Mouse (Mus musculus) B cell, adult 67 days (primary cell): ENCODE data around the gene BC028528. TPM values are rescaled to one million over a fixed set of nuclear protein-coding genes. Genes with fewer than 3 reads are reported as not detected.

Experiments
- total RNA-seq, 2 experiments: library from RNA; stranded (reverse); gene quantifications; 4 replicates each; pipeline ENCODE4 v1.2.4; 2023

Gene BC028528
- 10 to 100 TPM; 65.9 to 70.6 TPM for total RNA-seq

DNA sequence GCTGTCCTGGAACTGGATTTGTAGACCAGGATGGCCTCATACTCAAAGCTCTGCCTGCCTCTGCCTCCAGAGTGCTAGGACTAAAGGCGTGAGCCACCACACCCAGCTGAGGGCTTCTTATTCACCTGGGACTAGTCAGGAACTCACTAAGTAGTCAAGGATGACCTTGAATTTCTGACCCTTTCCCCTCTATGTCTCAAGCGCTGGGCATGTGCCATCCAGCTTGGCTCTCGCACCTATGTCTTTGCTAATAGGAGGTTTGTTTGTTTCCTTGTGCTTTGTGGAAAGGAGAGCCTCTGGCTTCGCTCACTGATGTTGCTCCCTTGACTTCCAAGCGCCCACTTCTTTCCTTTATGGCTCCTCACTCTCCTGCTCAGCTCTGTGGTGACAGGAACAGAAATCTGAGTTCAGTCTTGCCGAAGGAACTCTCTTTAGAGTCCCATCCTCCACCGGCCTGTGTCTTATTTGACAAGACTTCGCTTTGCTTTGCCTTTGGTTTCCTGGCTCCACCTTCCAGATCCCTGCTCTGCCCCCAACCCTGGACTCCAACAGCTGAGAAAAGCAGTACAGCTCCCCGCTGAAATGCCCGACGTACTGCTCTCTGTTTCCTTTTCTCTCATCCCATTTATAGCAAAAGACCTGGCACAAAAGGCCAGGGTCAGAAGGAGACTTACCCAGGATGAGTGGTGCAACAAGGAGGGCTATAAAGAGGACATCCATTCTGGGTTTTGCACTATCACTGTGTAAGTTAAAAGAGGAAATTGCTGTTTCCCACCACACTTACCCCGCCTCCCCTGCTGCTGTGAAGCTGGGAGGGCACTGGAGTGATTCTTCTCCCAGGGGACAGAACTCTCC lies at the start of gene BC028528:
TSS of gene BC028528 (minus strand) at position 795 of the 855 bp plus-strand sequence.

DNA sequence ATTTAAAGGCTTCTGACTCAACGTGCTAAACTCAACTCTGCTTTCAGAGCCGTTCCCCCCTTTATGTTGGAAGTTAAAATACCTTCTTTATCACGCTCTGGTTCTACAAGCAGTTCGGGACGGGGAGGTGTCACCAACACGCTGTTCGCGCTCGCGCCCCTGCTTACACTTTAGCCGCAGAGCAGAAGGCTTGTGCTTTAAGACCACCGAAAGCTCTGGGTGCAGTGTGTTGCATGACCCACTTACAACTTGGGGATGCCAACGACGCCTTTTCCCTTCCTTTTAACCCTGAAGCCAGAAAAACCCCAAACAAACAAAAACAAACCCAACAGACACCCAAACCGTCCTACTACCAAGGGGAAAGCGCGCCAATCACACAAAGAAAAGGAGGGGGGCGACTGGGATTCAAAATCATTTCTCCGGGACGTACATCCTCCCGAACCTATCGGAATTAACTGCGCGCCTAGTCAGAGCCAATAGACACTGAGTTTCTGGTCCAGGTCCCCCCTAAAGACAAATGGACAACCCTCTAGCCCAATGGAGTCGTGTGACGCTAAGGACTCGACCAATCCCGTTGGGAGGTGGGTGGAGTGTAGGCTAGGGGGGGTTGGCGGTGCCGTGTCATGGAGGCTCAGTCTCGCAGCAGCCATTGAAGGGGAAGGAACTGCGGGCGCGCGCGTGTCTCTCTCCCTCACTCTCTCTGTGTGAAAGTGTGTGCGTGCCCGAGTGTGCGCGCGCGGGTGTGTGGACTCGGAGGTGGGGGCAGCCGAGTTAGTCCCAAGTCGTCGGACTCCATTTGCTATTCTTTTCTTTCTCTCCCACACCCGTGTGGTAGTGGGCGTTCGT lies 37.1 kb upstream of the BC028528 start, which contains the start of gene Anp32e:
TSS of gene Anp32e (plus strand) at position 589 of the 846 bp plus-strand sequence.

DNA sequence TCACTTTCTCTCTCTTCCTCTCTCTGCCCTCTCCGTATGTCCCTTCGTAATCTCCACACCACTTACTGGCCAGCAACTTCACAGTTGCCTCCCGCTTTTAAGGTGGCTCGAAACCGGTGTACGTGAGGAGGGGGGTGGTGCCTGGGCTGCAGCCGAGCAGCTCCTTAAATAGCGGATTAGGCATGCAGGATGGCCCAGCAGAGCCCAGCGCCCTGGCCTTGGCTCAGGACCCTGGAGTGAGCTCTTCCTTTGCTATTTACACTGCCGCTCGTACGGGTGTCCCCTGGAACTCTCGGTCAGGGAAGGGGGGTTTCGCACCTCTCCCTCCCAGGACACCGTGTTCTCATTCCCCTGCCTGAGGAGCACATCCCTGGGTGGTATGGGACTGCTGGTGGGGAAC lies 12.8 kb upstream of the BC028528 start, which contains the start of gene Car14:
TSS of gene Car14 (minus strand) at position 124 of the 400 bp plus-strand sequence.

DNA sequence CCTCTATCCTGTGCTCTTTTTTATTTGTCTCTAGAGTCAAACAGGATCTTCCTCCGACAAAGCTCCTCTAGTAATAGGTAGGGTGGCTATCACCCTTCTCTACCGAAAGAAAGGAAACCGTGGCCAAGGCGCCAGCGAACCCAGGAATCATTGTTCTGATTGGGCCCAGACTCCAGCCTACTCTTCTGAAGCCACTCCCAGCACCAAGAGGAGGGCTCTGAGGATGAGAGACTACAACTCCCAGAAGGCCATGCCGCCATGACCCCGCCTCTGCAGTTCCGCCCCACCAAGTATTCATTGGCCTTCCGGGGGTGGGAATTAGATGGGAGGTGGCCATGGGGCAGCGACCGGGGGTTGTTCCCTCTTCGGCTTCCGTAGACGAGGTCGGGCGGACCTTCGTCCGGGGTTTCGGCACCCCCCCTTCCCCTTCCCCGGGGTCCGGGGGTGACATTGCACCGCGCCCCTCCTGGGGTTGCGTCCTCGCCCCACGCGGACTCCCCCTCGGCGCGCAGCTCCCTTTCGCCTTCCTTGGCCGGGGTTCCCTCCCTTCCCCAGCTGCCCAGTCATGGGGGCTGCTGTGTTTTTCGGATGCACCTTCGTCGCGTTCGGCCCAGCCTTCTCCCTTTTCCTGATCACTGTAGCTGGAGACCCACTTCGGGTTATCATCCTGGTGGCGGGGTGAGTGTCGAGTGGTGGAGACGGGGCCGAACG lies 2.0 kb upstream of the BC028528 start, which contains the start of gene Aph1a:
TSS of gene Aph1a (plus strand) at position 364 of the 711 bp plus-strand sequence.

DNA sequence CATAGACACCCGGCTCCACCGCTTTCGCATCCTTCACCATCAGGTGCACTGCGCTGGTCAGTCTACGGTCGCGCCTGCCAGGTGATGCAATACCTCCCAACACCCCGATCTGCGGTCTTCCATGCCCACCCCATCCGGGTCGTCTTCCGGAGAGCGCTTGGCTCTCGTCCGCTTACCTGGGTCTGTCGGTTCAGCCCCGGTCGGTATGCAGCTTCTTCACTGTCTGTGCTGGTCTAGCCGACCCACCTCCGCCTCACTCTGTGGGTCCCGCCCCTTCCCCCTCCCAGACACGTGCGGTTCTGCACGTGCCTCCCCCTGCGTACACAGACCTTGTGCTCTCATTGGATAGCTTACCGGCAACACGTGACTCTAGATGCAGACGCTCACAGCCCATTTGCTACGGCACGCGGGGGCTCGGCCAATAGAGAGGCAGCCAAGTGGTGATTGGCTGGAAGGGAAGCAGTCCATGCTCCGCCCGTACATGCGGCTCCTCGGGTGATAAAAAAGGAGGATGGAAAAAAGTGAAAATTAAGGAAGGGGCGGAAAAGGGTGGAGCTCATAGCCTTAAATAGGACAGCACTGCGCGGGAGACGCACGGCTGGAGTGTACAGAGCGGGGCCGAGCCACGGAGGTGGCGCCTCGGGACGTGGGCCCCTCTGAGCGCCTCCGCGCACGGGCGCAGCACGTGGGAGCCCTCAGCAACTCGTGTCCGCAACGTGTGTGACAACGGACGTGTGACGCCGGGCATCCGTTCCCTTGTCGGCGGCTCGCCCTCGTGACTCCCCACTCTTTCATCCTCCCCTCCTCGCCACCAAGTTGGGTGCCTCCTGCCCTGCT lies 9.6 kb downstream of the BC028528 start, which contains the start of gene Ciart:
TSS of gene Ciart (minus strand) at position 273 of the 837 bp plus-strand sequence.

DNA sequence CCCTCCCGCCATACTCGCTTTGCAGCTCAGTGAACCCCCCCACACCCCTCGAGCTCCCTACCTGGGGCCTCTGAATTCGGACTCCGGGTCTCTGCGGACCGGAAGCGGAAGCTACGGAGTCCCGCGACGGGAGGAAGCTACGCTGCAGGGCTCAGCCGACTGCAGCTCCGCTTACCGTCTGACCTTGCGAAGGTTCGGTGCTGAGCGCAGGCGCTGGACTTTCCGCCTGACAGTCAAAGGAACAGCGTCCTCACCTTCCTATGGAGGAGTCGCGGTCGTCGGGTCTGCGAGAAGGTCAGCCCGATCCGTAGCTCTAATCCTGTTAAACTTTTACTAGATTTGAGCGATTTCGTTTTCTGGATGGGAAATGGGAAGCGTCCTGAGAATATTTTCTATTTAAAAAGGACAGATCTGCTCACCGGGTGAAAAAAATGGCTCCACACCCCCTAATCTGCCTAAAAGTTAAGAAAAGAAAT lies 20.4 kb downstream of the BC028528 start, which contains the start of gene Mrps21:
TSS of gene Mrps21 (minus strand) at position 128 of the 476 bp plus-strand sequence.

DNA sequence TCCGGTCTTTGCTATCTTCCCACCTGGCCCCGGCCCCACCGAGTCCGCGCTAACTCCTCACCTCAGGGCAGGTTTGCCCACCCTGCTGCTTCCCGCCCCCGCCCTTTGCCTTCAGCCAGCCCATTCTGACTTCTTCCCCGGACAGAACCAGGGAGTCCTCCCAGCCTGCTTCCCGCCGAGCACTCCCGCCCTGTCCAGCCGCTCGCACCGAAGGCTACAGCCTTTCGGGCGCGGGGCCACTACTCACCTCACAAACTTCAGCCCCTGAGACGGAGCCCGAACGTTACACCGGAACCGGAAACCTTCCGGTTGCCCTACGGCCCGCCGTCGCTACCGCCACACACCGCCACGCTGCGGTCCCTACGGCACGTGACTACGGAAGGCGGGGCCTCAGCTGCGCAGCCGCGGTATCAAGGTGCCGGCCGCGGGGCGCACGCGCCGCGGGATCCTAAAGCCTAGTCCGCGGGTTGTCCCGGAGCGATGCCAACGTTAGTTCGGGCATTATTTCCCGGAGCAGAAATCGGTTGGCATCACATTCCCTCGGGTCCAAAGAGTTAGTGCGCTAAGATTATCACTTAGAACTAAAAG lies 36.2 kb downstream of the BC028528 start, which contains the start of gene Prpf3:
TSS of gene Prpf3 (minus strand) at position 384 of the 588 bp plus-strand sequence.

Other genes starting within 250 kb of the BC028528 start
- 100 to 1,000 TPM; 424 to 425 TPM for gene Mcl1, start 233.2 kb downstream of the BC028528 start, total RNA-seq
- 10 to 100 TPM; 18.2 to 21.8 TPM for gene Adamtsl4, start 204.1 kb downstream of the BC028528 start, total RNA-seq
- gene Ecm1, start 152.4 kb downstream of the BC028528 start, total RNA-seq: 10 to 100 TPM in 1 of 2 experiments, 1 to 10 TPM in 1; 8.8 to 11.4 TPM
- 100 to 1,000 TPM in 1 of 2 experiments, 10 to 100 TPM in 1; 88.2 to 108 TPM for gene Tars2, start 131.8 kb downstream of the BC028528 start, total RNA-seq
- gene Rprd2, start 73.1 kb downstream of the BC028528 start, total RNA-seq: 100 to 1,000 TPM; 110 to 111 TPM
- 10 to 100 TPM; 92.7 to 93.4 TPM for gene Prpf3, start 36.1 kb downstream of the BC028528 start, total RNA-seq
- gene Mrps21, start 20.5 kb downstream of the BC028528 start, total RNA-seq: 100 to 1,000 TPM; 114 to 118 TPM
- gene Ciart, start 9.8 kb downstream of the BC028528 start, total RNA-seq: 100 to 1,000 TPM; 140 to 198 TPM
- gene Aph1a, start 2.0 kb upstream of the BC028528 start, total RNA-seq: 10 to 100 TPM; 57.0 to 60.6 TPM
- gene Car14, start 12.7 kb upstream of the BC028528 start, total RNA-seq: not detected
- gene Anp32e, start 37.2 kb upstream of the BC028528 start, total RNA-seq: 100 to 1,000 TPM; 106 to 122 TPM
- 100 to 1,000 TPM; 232 to 254 TPM for gene Plekho1, start 104.0 kb upstream of the BC028528 start, total RNA-seq
- 10 to 100 TPM; 22.5 to 26.8 TPM for gene Vps45, start 166.5 kb upstream of the BC028528 start, total RNA-seq
- gene Otud7b, start 212.5 kb upstream of the BC028528 start, total RNA-seq: 10 to 100 TPM; 61.6 to 63.2 TPM